Mouse (Mus musculus) CD4-positive helper T cell, adult 2 months (primary cell): ENCODE measurements around the gene Sh3bp1.
A peak's percentile ranks its signal among the peaks of the same experiment; 100 is the strongest.

Experiments used
- DNase-seq: peaks from one replicate; pipeline ENCODE4 v3.0.0-alpha.2; 2012; ENCODE audit warnings: low read depth, missing footprints, low spot score

Sh3bp1 gene

DNA sequence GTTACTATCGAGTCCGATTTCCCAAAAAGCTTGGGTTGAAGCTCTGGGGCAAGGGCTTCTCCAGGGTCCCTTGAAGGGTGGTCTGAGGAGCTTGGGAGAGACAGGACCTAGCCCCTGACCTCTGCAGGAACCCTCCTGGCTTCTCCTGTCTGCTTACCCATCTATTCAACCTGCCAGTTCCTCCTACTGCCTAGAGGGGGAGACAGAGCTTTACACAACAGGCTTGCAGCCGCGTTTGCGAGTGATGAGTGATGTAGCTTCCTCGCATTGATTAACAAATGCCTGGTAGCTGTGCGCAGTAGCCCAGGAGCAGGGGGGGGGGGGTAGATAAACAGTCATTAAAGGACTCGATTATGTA, 16.1 kb downstream of the Sh3bp1 start:
- peak; percentile 86 for DNase-seq

DNA sequence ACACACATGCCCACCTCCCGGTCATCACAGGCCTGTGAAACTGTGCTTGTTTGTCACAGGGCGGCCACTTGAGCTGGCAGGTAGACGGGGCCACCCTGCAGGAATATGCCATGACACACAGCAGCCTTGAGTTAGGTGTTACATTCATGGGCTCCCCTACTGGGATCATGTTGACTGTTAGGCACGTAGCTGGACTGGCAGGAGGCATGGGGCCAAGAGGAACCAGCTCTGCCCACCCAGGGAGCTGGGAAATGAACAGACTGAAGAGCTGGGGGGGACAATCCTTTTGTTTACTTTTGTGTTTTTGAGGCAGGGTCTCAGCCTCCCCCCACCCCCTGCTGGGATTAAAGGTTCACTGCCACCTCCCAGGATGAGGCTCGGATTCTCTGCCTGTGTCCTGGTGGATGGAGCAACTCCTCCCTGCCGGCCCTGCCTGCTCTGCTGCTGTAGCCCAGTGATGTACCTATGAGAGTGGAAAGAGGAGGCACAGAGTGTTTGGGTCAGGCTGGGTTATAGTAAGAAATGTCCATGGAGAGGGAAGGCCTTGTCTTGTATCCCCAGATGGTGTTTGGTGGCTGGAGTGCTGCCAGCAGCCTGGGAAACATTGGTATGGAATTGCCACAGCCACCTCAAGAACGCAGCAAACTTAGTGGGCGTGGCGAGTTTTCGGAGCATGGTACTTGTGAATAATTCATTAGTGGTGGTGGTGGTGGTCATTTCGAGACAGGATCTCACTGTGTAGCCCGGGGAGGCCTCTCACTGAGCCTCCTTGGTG, 16.7 kb downstream of the Sh3bp1 start:
- DNase-seq: no peak

DNA sequence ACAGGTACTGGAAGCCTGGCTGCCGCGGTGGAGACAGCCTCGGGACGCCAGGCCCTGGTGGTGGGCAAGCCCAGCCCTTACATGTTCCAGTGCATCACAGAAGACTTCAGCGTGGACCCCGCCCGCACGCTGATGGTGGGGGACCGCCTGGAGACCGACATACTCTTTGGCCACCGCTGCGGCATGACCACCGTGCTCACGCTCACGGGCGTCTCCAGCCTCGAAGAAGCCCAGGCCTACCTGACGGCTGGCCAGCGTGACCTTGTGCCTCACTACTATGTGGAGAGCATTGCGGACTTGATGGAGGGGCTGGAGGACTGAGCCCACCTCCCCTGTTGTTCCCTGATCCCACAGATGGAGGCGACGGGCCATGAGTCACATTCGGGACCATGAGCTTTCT, 18.6 kb downstream of the Sh3bp1 start:
- no peak for DNase-seq

DNA sequence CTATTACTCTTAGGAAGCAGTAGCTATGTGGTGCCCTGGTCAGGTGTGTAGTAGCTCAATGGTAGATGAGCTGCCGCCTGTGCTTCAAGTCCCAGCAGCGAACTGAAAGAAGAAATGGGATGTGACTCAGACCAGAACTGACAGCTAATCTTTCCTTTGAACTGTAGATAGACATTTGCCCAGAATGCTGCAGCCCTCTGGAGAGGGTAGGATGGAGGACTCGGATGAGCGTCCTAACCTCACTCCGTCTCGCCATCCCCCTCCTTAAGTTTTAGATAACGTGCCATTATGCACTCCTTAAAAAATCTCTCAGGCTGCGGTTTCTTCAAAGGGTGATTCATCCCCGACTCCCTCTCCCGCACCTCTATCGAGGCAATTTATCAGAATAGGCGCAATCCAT, 20.3 kb downstream of the Sh3bp1 start:
- DNase-seq: no peak

DNA sequence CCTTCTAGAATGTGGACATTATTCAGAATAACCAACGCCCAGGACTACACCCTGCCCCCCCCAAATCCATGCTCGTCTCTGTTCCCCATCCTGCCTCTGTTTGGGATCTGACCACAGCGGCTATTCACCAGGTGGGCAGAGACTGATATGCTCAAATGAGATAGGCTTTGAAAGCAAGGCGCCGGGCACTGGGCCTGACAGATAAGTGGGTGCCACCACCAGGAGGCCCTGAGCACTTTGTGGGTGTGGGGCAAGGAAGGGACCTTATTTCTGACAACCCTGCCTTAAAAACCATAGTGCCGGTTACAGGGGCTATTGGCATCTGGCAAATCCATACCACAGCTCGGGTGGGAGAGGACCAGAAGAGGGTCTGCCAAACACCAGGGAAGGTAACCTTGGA, 23.1 kb downstream of the Sh3bp1 start:
- no peak for DNase-seq

DNA sequence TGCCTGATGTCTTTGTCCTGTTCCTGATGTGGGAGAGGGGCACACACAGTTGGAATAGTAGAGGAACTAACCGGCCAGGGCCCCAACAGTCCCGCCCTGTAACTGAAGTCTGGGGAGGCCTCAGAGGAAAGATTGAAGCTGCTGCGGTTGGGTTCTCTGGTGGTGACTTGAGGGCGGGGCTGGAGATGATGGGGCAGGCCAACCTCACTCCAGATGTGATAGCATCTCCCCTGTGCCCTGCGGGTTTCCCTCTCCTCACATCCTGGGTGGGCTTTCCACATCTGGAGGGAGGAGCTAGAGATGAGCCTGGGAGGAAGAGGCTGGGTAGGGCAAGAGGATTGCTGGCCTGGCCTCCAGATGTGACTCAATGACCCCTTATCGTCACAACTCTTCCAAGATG, 24.0 kb downstream of the Sh3bp1 start:
- peak; percentile 89 for DNase-seq

DNA sequence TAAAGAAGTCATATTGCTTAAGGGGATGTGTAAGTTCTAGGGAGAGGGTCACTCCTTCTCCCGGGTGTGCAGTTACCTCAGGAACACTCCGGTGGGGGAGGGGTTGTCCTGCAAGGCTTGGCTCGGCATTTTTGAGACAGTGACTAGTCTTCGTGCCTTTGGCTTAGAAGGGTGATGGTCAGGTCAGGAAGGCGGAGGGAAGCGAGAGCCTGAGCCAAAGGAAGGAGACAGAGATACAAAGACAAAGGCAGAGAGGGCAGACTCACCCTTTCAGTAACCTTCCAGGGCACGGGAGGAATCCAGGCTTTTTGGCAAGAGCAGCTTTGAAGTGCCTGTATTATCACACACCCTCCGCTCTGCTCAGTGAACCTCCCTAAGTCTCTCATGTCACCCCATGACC, 25.6 kb downstream of the Sh3bp1 start:
- DNase-seq: no peak

DNA sequence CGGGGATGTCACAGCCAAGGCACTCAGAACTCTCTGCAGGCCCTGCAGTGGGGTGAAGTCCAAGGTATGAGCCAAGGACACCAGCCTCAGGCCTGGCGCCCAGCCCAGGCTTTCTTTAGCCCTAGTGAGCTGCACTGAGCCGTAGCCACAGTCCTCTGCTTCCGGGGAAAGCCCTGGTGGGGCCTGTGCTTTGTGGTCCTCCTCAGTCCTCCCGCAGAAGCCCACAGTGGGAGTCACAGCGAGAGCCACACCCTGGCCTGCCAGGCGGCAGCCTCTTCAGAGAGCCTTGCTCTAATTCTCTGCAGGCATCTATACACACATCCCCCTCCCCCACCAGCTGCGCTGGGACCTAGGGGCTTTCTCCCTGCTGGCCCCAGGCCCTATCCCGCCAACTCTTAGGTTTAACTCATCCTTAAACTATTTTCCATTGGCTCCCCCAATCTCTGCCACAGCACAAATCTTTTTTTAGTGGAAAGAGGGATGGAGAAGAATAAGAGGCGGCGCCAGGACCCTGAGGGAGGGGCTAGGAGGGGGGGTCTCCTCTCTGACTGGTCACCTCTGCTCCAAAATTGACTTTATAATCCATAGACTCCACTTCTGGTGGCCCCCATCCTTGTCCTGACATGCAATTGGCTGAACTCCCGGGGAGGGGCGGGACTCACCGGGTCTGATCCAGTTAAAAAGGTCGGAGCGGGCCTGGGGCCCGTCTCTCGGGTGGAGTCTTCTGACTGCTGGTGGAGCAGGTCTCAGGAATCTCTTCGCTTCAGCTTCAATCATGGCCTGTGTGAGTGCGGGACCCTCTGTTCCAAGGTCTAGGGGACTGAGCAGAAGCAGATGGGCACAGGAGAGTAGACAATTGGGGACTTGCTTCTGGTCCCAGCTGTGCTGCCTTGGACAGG, 26.7 kb downstream of the Sh3bp1 start, which contains the start of gene Lgals1:
Gene Lgals1 (plus strand): TSS at position 705 of the 899 bp plus-strand sequence.
- DNase-seq: peak; percentile 84

DNA sequence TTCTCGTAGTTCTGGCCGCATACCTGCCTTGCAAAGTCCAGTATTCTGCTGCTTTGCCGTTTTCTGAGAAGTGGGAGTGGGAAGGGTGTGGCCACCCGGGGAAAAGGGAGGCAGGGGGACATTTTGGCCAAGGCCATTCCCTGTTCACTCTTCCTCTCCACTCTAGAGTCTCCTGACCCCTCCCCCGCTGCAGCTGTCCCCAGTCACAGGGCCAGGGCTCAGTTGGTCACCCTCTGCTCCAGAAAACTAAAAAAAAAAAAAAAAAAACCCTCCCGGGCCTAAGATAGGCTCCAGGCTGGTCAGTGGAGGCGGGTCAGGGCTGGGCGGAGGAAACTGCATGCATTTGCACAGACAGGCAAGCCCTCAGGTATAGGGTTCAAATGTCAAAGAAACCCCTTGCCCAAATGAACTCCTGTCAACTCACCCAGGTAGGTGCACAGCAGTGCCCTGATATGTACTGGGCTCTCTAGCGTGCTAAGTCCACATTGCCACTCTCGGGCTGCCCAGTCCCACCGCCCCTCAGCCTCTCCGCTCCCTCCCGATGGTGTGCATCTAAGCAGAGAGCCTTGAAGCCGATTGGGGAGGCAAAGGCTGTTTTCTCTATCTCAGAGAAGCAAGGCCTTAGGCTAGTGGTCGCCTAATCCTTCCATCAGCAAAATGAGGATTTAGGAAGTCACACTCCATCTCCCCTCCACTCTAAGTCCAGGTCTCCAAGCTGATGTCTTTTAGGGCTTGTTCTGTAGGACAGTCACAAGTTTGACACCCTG, 27.6 kb downstream of the Sh3bp1 start:
- DNase-seq: peak; percentile 28

DNA sequence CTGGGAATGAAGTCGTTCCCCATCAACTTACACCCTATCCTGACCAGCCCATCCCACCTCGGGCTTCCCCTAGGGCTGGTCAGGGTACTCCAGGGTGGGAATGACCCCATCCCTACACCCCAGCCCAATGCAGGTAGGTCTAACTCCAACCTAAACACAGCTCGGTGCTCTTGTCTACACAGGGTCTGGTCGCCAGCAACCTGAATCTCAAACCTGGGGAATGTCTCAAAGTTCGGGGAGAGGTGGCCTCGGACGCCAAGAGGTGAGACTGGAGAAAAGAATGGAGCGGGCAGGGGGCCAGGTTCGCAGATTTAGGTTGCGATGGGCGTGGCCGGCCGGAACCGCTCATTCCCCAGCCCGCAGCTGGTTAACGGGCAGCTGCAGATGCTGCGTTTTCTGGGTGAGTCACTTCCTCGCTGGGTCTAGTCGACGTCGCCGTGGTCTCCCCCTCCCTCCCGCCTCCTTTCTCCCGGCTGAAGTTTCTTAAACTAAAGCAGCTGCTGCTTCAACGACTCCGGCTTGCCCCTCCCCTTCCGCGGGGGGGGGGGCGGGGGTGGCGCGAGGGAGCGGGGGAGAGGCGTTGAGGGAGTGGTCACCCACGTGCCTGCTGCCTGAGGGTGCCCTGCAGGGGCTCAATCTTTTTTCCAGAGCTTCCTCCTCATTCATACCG, 28.4 kb downstream of the Sh3bp1 start:
- peak; percentile 94 for DNase-seq

DNA sequence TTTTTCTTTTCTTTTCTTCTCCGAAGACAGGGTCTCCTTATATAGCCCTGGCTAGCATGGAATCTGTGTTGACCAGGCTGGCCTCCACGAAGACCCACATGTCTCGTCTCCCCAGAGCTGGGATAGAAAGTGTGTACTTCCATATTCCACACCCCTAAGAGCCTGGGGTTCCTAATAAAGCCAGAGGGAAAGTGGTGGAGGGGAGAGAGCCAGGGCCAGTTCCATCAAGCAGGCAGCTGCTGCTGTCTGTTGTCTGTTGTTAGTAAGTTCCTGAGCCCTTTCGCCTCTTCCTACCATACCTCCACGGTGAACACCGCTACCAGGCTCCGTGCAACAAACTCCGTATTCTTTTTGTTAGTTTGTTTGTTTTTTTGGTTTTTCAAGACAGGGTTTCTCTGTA, 29.0 kb downstream of the Sh3bp1 start:
- peak; percentile 30 for DNase-seq

DNA sequence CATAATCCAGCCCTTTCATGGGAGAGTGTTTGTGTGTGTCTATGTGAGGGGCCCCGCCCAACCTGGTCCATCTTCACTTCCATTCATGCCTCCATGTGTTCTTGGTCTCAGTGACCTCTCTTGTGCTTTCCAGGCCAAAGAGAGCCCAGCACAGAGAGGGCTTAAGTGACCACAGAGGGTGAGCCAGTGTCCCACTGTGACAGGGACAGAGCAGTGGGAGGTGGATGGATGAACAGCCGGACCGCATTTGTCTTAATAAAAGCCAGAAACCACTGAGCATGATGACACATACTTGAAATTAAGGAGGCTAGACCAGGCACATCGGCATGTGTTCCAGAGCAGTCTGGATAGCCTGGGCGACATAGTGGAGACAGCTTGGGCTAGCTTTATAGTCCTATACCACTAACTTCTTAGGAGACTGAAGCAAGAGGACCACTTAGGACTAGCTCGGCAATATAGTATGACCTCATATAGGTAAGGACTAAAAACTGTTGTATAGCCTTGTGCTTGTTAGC, 30.7 kb downstream of the Sh3bp1 start:
- DNase-seq: no peak

DNA sequence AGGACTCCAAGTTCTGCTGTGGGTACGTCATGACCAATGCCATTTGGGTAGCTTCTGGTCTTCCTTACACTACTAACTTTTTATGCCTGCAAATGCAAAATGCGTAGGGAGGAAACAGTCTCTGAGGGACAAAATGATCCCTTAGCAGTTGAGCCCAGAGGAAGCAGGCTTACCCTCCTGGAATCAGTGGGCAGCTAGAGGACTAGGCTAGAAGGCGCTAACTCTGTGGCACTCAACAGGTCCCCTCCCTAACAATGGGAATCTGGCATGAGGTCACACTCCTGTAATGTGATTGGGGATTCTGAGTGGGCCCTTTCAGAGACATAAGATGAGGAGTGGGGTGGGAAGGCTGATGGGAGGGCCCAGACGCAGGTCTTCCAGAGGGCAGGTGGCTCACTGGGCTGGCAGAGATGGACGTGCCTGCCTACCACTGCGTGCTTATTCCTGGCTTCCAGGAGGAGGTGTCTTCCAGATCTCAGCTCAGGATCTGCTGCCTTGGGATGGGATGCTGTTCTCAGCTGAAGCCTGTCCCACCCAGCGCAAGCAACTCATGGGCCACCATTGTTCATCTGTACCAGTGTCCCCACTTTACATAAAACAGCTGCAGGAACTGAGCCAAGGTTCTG, 31.3 kb downstream of the Sh3bp1 start:
- DNase-seq: no peak

DNA sequence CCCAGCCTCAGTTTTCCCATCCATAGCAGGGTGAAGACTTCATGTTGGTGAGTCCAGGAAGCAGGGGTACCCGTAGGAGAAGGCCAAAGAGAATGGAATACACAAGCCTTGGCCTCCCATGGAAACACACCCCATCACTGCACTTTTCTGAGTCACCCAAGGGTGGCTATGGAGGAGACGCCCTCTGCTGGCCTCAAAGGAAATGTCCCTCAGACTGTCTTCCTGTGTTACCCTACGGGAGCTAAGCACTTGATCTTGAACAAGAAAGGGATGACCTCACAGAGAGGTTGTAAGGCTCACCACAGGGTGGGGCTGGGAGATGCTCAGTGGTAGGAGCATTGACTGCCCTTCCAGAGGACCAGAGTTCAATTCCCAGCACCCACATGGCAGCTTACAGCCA, 32.0 kb downstream of the Sh3bp1 start:
- peak; percentile 87 for DNase-seq

DNA sequence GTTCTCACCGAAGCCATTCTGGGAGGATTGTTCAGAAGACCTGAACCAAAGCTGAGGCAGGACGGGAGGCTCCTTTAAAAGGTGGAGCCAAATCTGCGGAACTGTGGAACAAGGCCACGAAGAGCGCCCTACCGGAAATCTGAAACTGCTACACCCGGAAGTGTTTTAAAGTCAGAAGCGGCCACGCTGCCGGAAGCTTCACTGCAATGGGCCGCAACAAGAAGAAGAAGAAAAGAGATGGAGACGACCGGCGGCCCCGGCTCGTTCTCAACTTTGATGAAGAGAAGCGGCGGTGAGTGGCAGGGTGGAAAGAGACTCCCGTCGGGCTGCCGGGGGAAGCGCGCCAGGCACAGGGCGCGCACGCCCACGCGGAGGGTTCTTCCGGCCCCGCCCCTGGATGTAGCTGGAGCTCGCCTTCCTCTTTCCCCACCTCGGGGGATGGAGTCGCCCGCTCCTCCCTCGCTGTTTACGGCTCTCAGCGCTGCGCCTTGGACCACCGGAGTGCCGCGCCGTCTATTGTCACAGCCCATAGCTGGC, 35.3 kb downstream of the Sh3bp1 start, which contains the start of gene Nol12:
Gene Nol12 (plus strand): TSS at position 150 of the 537 bp plus-strand sequence.
- DNase-seq: peak; percentile 93

DNA sequence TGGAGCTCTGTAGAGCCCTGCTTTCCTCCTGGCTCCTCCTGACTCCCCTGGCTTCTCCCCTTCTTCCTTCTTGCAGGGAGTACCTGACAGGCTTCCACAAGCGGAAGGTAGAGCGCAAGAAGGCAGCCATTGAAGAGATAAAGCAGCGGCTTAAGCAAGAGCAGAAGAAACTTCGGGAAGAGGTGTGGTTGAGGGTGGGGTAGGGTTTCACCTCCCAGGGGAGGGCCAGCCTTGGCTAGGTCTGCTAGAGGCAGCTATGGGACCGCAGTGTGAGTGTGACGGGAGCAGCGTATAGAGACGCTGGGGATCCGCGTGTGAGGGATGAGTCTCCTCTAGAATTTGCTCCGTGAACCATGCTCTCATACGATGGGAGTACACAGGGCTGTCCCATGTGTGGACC, 36.8 kb downstream of the Sh3bp1 start:
- no peak for DNase-seq

DNA sequence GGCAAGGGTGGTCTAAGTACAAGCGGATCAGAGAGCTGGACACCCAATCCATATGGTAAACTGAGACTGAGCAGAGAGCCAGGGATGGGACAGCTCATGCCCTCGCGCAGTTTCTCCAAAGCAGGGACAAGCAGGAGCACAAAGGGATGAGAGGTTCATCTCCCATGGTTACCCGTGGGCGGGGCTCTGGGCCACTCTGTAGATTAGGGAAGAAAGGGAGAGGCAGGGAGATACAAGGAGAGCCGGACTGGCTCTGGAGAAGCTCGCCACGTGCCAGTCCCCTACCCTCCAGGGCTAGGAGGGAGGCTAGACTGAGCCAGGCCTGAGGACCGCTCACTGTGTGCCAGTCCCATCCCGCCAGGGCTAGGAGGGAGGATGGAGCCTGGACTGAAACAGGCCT, 37.7 kb downstream of the Sh3bp1 start:
- no peak for DNase-seq

DNA sequence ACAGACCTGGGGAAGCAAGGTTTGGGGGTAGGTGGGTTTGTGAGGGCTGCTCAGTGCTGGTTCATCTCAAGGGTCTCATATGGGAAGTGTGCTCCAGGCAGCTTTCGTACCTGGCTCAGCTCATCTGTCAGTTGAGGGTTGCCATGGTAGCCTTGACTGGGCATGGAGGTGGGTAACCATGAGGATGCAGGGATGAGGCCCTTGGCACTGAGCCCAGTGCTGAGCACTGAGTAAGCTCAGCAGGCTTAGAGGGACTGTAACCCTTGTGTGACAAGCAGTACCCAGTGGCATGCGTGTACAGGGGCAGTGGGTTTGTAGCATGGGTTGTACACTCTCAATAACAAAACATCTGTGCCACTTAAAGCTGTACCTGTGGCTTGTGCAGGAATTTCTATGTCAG, 38.4 kb downstream of the Sh3bp1 start:
- DNase-seq: no peak

DNA sequence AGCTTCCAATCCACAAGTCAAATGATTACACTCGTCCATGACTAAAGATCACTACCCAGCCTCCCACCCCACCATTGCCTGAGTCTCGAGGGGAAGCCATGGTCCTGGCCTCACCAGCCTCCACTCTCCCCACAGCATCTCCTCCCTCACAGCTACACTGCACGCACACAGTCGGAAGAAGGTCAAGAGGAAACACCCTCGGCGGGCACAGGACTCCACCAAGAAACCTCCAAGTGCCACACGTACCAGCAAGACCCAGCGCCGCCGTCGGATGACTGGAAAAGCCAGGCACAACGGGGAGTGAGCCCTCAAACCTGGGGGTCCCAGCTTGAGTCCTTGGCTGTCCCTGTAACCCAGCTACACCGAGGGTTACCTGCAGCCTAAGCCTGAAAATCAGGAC, 40.8 kb downstream of the Sh3bp1 start:
- DNase-seq: no peak

DNA sequence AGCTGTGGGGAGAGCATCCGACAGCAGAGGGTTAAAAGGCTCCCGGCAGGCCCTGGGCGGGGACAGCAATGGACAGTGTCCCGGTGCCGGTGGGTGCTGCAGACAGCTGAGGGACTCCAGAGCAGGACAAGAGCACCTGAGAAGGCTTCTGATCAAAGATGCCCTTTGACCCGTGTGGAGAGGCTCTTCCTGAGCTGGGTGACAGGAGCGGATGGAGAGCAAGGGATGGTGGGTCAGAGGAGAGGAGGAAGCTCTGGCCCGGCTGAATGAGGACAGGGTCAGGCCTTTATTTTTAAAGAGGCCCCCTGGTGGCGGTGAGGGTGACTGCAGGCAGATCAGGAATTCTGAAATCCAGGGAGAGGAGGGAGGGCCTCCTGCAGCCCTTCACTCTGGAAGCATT, 43.1 kb downstream of the Sh3bp1 start:
- DNase-seq: peak; percentile 51
